Mouse (Mus musculus) small intestine, adult 2 months (tissue): ENCODE results near the gene Kat6b.

Experiments
- CTCF ChIP-seq: fragments of 200-500 bp; IDR thresholded peaks from 2 replicates; pipeline ENCODE4 v1.5.1; 2012; ENCODE audit warnings: low read depth, mild to moderate bottlenecking, control low read depth, inconsistent platforms, low read length, moderate library complexity, mixed read lengths; ENCODE audit not compliant: insufficient replicate concordance, insufficient read length; ENCODE audit errors: extremely low read depth
- POLR2A ChIP-seq: fragments of 200-500 bp; IDR thresholded peaks from 2 replicates; pipeline ENCODE4 v1.6.1; 2012; ENCODE audit warnings: low read depth, mild to moderate bottlenecking, control low read depth, inconsistent platforms, low read length, moderate library complexity

GRCm38 (mm10) chr14:21613031-21613430 is 131.8 kb downstream of the Kat6b start:
- TF ChIP-seq CTCF (no peak), POLR2A (no peak)
